Mouse (Mus musculus): ENCODE data around the gene Ttc28.

GRCm38 (mm10) chr5:111125746-111126145, 246.1 kb downstream of the Ttc28 start:
- no peak for TF ChIP-seq CTCF (IDR thresholded peaks at IDR 0.05)
- TF ChIP-seq EP300 (IDR thresholded peaks at IDR 0.05): no peak

Measured in lung, postnatal 0 days (tissue).